Mouse (Mus musculus) CH12.LX (cell line): Measurements from ENCODE around the gene Sult5a1. TPM values are rescaled to one million over a fixed set of nuclear protein-coding genes. Genes with fewer than 3 reads are reported as not detected.
"Not testable (repeated sequence)": the region's sequence is repeated elsewhere in the genome, so short reads cannot be mapped to it uniquely, and the experiment has no call there.

ENCODE experiments used
- DNase-seq: peaks from one replicate; pipeline ENCODE4 v3.0.0-alpha.2; 2013; ENCODE audit errors: extremely low read depth
- H3K27ac ChIP-seq: 2 replicates; pipeline ENCODE4 v1.5.1; 2012; ENCODE audit warnings: low read depth, mild to moderate bottlenecking, control low read depth, moderate library complexity; ENCODE audit not compliant: insufficient read depth
- H3K27me3 ChIP-seq: replicated peaks from 2 replicates; pipeline ENCODE3; 2012; ENCODE audit warnings: inconsistent platforms
- H3K36me3 ChIP-seq, 2 experiments: replicated peaks in 1 of 2; 2 replicates each; pipeline versions ENCODE3 to v1.6.1; 2012; ENCODE audit warnings: inconsistent platforms in 1 of 2, low read length in 1 of 2, mild to moderate bottlenecking in 1 of 2, mixed read lengths in 1 of 2, moderate library complexity in 1 of 2; ENCODE audit not compliant: control insufficient read depth in 1 of 2, insufficient read depth in 1 of 2
- H3K4me1 ChIP-seq, 2 experiments: 2 replicates each; pipeline ENCODE4 v1.6.1; 2012; ENCODE audit warnings: inconsistent platforms in 1 of 2, moderate library complexity in 1 of 2; ENCODE audit not compliant: insufficient read depth in 2 of 2, control insufficient read depth in 1 of 2
- H3K4me2 ChIP-seq: 2 replicates; pipeline ENCODE4 v1.6.1; 2012; ENCODE audit warnings: low read depth, mild to moderate bottlenecking, control low read depth; ENCODE audit not compliant: poor library complexity, insufficient read depth, severe bottlenecking
- H3K4me3 ChIP-seq, 3 experiments: fragments of 150-350 bp in 1 of 3; sonication (generic) in 1 of 3; replicated peaks in 1 of 3; 2 replicates each; pipeline versions ENCODE3 to v1.5.1; 2011 to 2012; ENCODE audit warnings: low read depth in 2 of 3, low read length in 2 of 3, mild to moderate bottlenecking in 2 of 3, moderate library complexity in 2 of 3, control low read depth in 1 of 3, improper control_type of control experiment in 1 of 3, inconsistent platforms in 1 of 3, mixed read lengths in 1 of 3; ENCODE audit not compliant: poor library complexity in 1 of 3
- H3K79me2 ChIP-seq: replicated peaks from 2 replicates; pipeline ENCODE4 v1.6.1; 2012; ENCODE audit warnings: mild to moderate bottlenecking, moderate library complexity; ENCODE audit not compliant: control insufficient read depth, poor library complexity, insufficient read depth, severe bottlenecking; ENCODE audit errors: extremely low read depth
- H3K9ac ChIP-seq: 2 replicates; pipeline ENCODE4 v1.6.1; 2012; ENCODE audit warnings: low read depth, mild to moderate bottlenecking, control low read depth, moderate library complexity; ENCODE audit not compliant: insufficient read depth
- H3K9me3 ChIP-seq: replicated peaks from 2 replicates; pipeline ENCODE3; 2012; ENCODE audit warnings: low read length, inconsistent platforms, mixed read lengths
- BHLHE40 ChIP-seq: IDR thresholded peaks from 2 replicates; pipeline ENCODE4 v1.6.1; 2011; ENCODE audit warnings: mild to moderate bottlenecking, low read depth, low read length, improper control_type of control experiment
- CHD2 ChIP-seq: IDR thresholded peaks from 2 replicates; pipeline ENCODE4 v1.6.1; 2011; ENCODE audit warnings: low read length, improper control_type of control experiment
- CTCF ChIP-seq, 2 experiments: IDR thresholded peaks in 1 of 2; conservative IDR thresholded peaks in 1 of 2; 2 replicates each; pipeline ENCODE4 v1.5.1; 2011 to 2012; ENCODE audit warnings: low read depth in 2 of 2, low read length in 2 of 2, improper control_type of control experiment in 1 of 2, inconsistent platforms in 1 of 2, mild to moderate bottlenecking in 1 of 2, moderate library complexity in 1 of 2
- E2F4 ChIP-seq: IDR thresholded peaks from 2 replicates; pipeline ENCODE4 v1.6.1; 2011; ENCODE audit warnings: low read depth, low read length, improper control_type of control experiment; ENCODE audit not compliant: insufficient replicate concordance
- GABPA ChIP-seq: IDR thresholded peaks from 2 replicates; pipeline ENCODE4 v1.6.1; 2012; ENCODE audit warnings: low read depth, low read length, improper control_type of control experiment, inconsistent platforms; ENCODE audit not compliant: insufficient replicate concordance
- HCFC1 ChIP-seq: IDR thresholded peaks from 2 replicates; pipeline ENCODE4 v1.6.1; 2012; ENCODE audit warnings: low read depth, mild to moderate bottlenecking, inconsistent platforms, low read length, improper control_type of control experiment
- IRF4 ChIP-seq: IDR thresholded peaks from 2 replicates; pipeline ENCODE4 v1.6.1; 2014; ENCODE audit warnings: low read depth, mild to moderate bottlenecking, inconsistent platforms, low read length, improper control_type of control experiment
- MAFK ChIP-seq: IDR thresholded peaks from 2 replicates; pipeline ENCODE4 v1.6.1; 2011; ENCODE audit warnings: low read length, improper control_type of control experiment; ENCODE audit not compliant: insufficient replicate concordance
- MAX ChIP-seq: IDR thresholded peaks from 2 replicates; pipeline ENCODE4 v1.6.1; 2011; ENCODE audit warnings: low read length, improper control_type of control experiment
- MEF2A ChIP-seq: IDR thresholded peaks from 2 replicates; pipeline ENCODE4 v1.6.1; 2014; ENCODE audit warnings: low read depth, mild to moderate bottlenecking, inconsistent platforms, low read length, improper control_type of control experiment, borderline replicate concordance
- MXI1 ChIP-seq: IDR thresholded peaks from 2 replicates; pipeline ENCODE4 v1.6.1; 2011; ENCODE audit warnings: mild to moderate bottlenecking, low read depth, low read length, improper control_type of control experiment
- MYC ChIP-seq: IDR thresholded peaks from 2 replicates; pipeline ENCODE4 v1.6.1; 2011; ENCODE audit warnings: low read depth, mild to moderate bottlenecking, improper control_type of control experiment, low read length
- POLR2A ChIP-seq: IDR thresholded peaks from 2 replicates; pipeline ENCODE4 v1.6.1; 2011; ENCODE audit warnings: low read depth, mild to moderate bottlenecking, improper control_type of control experiment, low read length
- POLR2AphosphoS2 ChIP-seq: IDR thresholded peaks from 2 replicates; pipeline ENCODE4 v1.6.1; 2011; ENCODE audit warnings: low read depth, low read length, improper control_type of control experiment
- RCOR1 ChIP-seq: conservative IDR thresholded peaks from 2 replicates; pipeline ENCODE4 v1.6.1; 2012; ENCODE audit warnings: low read depth, mild to moderate bottlenecking, inconsistent platforms, low read length, improper control_type of control experiment
- SIN3A ChIP-seq: IDR thresholded peaks from 2 replicates; pipeline ENCODE4 v1.6.1; 2012; ENCODE audit warnings: low read length, improper control_type of control experiment, inconsistent platforms
- SMC3 ChIP-seq: IDR thresholded peaks from 2 replicates; pipeline ENCODE4 v1.6.1; 2011; ENCODE audit warnings: low read depth, low read length, improper control_type of control experiment
- TBP ChIP-seq: conservative IDR thresholded peaks from 2 replicates; pipeline ENCODE4 v1.6.1; 2011; ENCODE audit warnings: low read depth, low read length, improper control_type of control experiment
- TCF12 ChIP-seq: IDR thresholded peaks from 2 replicates; pipeline ENCODE4 v1.6.1; 2014; ENCODE audit warnings: low read depth, mild to moderate bottlenecking, inconsistent platforms, low read length, improper control_type of control experiment
- UBTF ChIP-seq: IDR thresholded peaks from 2 replicates; pipeline ENCODE4 v1.6.1; 2012; ENCODE audit warnings: low read depth, mild to moderate bottlenecking, inconsistent platforms, low read length, improper control_type of control experiment, moderate library complexity
- USF1 ChIP-seq: IDR thresholded peaks from 2 replicates; pipeline ENCODE4 v1.6.1; 2014; ENCODE audit warnings: low read depth, mild to moderate bottlenecking, inconsistent platforms, low read length, improper control_type of control experiment
- USF2 ChIP-seq: conservative IDR thresholded peaks from 2 replicates; pipeline ENCODE4 v1.6.1; 2011; ENCODE audit warnings: low read depth, low read length, improper control_type of control experiment
- ZMIZ1 ChIP-seq: IDR thresholded peaks from 2 replicates; pipeline ENCODE4 v1.6.1; 2012; ENCODE audit warnings: low read depth, mild to moderate bottlenecking, inconsistent platforms, low read length, improper control_type of control experiment
- dilution Hi-C: fragments of 300-500 bp; cut with MboI; formaldehyde crosslinking; loops from 2 replicates; pipeline ENCODE4 v1.14.3; 2020; ENCODE audit warnings: low sequenced_read_pairs; ENCODE audit not compliant: extremely low pct_unique_long_range_greater_than_20kb, extremely low pct_ligation_motif_present
- in situ Hi-C: fragments of 300-500 bp; cut with MboI; formaldehyde crosslinking; loops from 3 replicates; pipeline ENCODE4 v1.14.3; 2019; ENCODE audit warnings: low sequenced_read_pairs, low pct_ligation_motif_present, low pct_unique_long_range_greater_than_20kb, mixed read lengths
- polyA plus RNA-seq: library from polyadenylated mRNA; unstranded; fragments of >175 nt; gene quantifications from 2 replicates; pipeline ENCODE4 v1.2.1, GENCODE M21; 2012; ENCODE audit warnings: low read depth; ENCODE audit not compliant: insufficient read length
- total RNA-seq, 2 experiments: library from RNA; depleted of rRNA; stranded (reverse); fragments of 300-350 nt in 1 of 2; fragments of >200 nt in 1 of 2; gene quantifications; 2 replicates each; pipeline ENCODE4 v1.2.3; 2012 to 2014

Sult5a1 gene
- total and polyA plus RNA-seq, 3 experiments: 0.68 TPM; not detected in 2

DNA sequence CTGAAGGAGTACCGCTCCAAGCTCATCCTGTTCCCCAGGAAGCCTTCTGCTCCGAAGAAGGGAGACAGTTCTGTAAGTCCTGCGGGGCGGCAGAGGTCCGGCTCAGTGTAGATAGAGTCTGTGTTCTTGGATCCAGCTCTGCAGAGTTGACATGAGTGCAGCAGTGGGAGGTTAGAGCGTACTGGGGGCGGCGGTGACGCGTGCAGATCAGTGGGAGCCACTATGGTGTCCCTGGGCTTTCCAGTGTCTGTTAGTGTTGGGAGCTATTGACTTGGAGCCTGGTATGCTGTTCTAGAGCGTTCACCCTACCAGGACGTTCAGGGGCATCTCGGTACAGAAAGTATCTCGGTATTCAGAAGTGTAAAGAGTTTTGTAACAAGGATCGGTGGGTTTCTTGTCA, 54.8 kb downstream of the Sult5a1 start:
- H3K79me2 ChIP-seq: peaks cover 22% of the 10 kb centered on the region
- H3K27ac ChIP-seq: peak overlapping the region; percentile 72
- dilution Hi-C loops (no loop called here), in situ Hi-C loops (loop anchor here (10.0 kb wide), 1 partner anchor 198 kb away; no protein-coding TSS in a partner anchor)
- peak overlapping the region; percentile 96 for H3K4me2 ChIP-seq
- H3K9me3 ChIP-seq: no peaks in the 10 kb centered on the region
- peaks cover 3 to 18% of the 10 kb centered on the region in 2 experiments for H3K4me1 ChIP-seq
- peak overlapping the region; percentile 97 for H3K9ac ChIP-seq
- H3K36me3 ChIP-seq: peaks cover 27 to 35% of the 10 kb centered on the region in 2 experiments
- no peaks in the 10 kb centered on the region for H3K27me3 ChIP-seq
- DNase-seq: peak; percentile 24
- H3K4me3 ChIP-seq: peak overlapping the region; percentile 90 to 99 (median 97)
- no peak for TF ChIP-seq IRF4
- TF ChIP-seq HCFC1: no peak
- TF ChIP-seq UBTF: no peak
- TF ChIP-seq GABPA: no peak
- TF ChIP-seq MAX: no peak
- no peak for TF ChIP-seq ZMIZ1
- TF ChIP-seq, all 38 proteins: peak for 0

GRCm38 (mm10) chr8:123102855-123103254, 55.3 kb downstream of the Sult5a1 start:
- in situ Hi-C loops: loop anchor here (10.0 kb wide), 1 partner anchor 198 kb away; no protein-coding TSS in a partner anchor
- H3K4me2 ChIP-seq, dilution Hi-C loops, DNase-seq, H3K27me3 ChIP-seq, H3K9me3 ChIP-seq: not testable (repeated sequence)
- Histone ChIP-seq H3K4me3 (peak overlapping the region; percentile 90 to 99 (median 97)), H3K79me2 (peaks cover 22% of the 10 kb centered on the region), H3K9ac (peak overlapping the region; percentile 97), H3K27ac (peak overlapping the region; percentile 72), H3K4me1 (peaks cover 3 to 18% of the 10 kb centered on the region in 2 experiments), H3K36me3 (peaks cover 29 to 39% of the 10 kb centered on the region in 2 experiments)

GRCm38 (mm10) chr8:123101735-123102685, 56.1 kb downstream of the Sult5a1 start, which contains the start of gene Rpl13:
Rpl13 (plus strand) TSS chr8:123102350.
- in situ Hi-C loops: loop anchor here (10.0 kb wide), 1 partner anchor 197 kb away; no protein-coding TSS in a partner anchor
- dilution Hi-C loops: no loop called here
- TF ChIP-seq TCF12 (peak; percentile 93), UBTF (0 out of 2 replicates have a peak, but pooled peaks have one; percentile 6), MAFK (no peak), MXI1 (peak; percentile 72; the same call in 1 of the 2 replicates), POLR2A (peak; percentile 99), MYC (peak; percentile 74), POLR2AphosphoS2 (peak; percentile 87; the same call in 1 of the 2 replicates), CTCF (conservative IDR thresholded peaks at IDR 0.05 in 1 of 2, IDR thresholded peaks at IDR 0.05 in 1 of 2; ENCODE audit: low read depth in 2 of 2, low read length in 2 of 2) (no peak), USF1 (no peak), USF2 (no peak), SMC3 (no peak), TBP (peak; percentile 96), MAX (peak; percentile 64), BHLHE40 (no peak), SIN3A (peak; percentile 79), RCOR1 (0 out of 2 replicates have a peak, but pooled peaks have one; percentile 26), CHD2 (peak; percentile 37), E2F4 (no peak), MEF2A (0 out of 2 replicates have a peak, but pooled peaks have one; percentile 5)

More at GRCm38 (mm10) chr8:123101735-123102685, 56.1 kb downstream of the Sult5a1 start, which contains the start of gene Rpl13:
- peaks cover 29 to 47% of the 10 kb centered on the region in 2 experiments for H3K36me3 ChIP-seq
- H3K27ac ChIP-seq: peak within 1 kb of the TSS; percentile 72
- H3K9me3 ChIP-seq: no peaks in the 10 kb centered on the region
- peak within 1 kb of the TSS; percentile 97 for H3K9ac ChIP-seq
- H3K4me1 ChIP-seq: peaks cover 3 to 18% of the 10 kb centered on the region in 2 experiments
- H3K27me3 ChIP-seq: no peaks in the 10 kb centered on the region
- peaks cover 22% of the 10 kb centered on the region for H3K79me2 ChIP-seq
- H3K4me3 ChIP-seq: peak within 1 kb of the TSS; percentile 90 to 99 (median 97)
- DNase-seq: peak; percentile 94
- H3K4me2 ChIP-seq: peak within 1 kb of the TSS; percentile 96
